Mouse (Mus musculus) liver, embryonic 15.5 days (tissue): ENCODE results near the gene Cyth3. TPM values are rescaled to one million over a fixed set of nuclear protein-coding genes. Genes with fewer than 3 reads are reported as not detected.

Experiments used
- ATAC-seq: fragments of 200-750 bp; cut with Nextera tagmentation; 2 replicates; pipeline ENCODE4 v1.8.0; 2017; ENCODE audit warnings: moderate number of reproducible peaks, mild to moderate bottlenecking, moderate library complexity; ENCODE audit not compliant: insufficient read depth
- H3K27ac ChIP-seq: fragments of 300-500 bp; sonication (generic); replicated peaks from 2 replicates; pipeline ENCODE4 v1.5.1; 2015; ENCODE audit warnings: mild to moderate bottlenecking, inconsistent platforms
- H3K27me3 ChIP-seq: fragments of 300-500 bp; sonication (generic); 2 replicates; pipeline ENCODE4 v1.6.1; 2015; ENCODE audit warnings: mild to moderate bottlenecking, inconsistent platforms
- H3K36me3 ChIP-seq: fragments of 300-500 bp; sonication (generic); replicated peaks from 2 replicates; pipeline ENCODE4 v1.6.1; 2015; ENCODE audit warnings: moderate library complexity, mild to moderate bottlenecking, inconsistent platforms
- H3K4me1 ChIP-seq: fragments of 300-500 bp; sonication (generic); replicated peaks from 2 replicates; pipeline ENCODE4 v1.6.1; 2015; ENCODE audit warnings: inconsistent platforms
- H3K4me2 ChIP-seq: fragments of 300-500 bp; sonication (generic); 2 replicates; pipeline ENCODE4 v1.6.1; 2015; ENCODE audit warnings: moderate library complexity, mild to moderate bottlenecking, inconsistent platforms
- H3K4me3 ChIP-seq: fragments of 300-500 bp; sonication (generic); replicated peaks from 2 replicates; pipeline ENCODE4 v1.5.1; 2015; ENCODE audit warnings: mild to moderate bottlenecking, inconsistent platforms
- H3K9ac ChIP-seq: fragments of 300-500 bp; sonication (generic); 2 replicates; pipeline ENCODE4 v1.6.1; 2015; ENCODE audit warnings: moderate library complexity, mild to moderate bottlenecking, inconsistent platforms
- H3K9me3 ChIP-seq: fragments of 300-500 bp; sonication (generic); replicated peaks from 2 replicates; pipeline ENCODE4 v1.6.1; 2016; ENCODE audit warnings: inconsistent platforms
- WGBS: fragments of 180-500 bp; shearing (Covaris S2); methylation state at CpG from one replicate; pipeline ENCODE4 v1.1.7; 2015; ENCODE audit warnings: mixed read lengths; ENCODE audit not compliant: insufficient replicate concordance; 5-methylcytosine and 5-hydroxymethylcytosine counted together
- polyA plus RNA-seq: library from polyadenylated mRNA; unstranded; fragments of >200 nt; fragmentation: Nextera tagmentation; extraction: Ambion mirVana; gene quantifications from 2 replicates; pipeline ENCODE4 v1.2.1, GENCODE M21; 2015

Gene Cyth3
- polyA plus RNA-seq, 1 experiment from 2014 or later: 35.7 TPM

GRCm38 (mm10) chr5:143636173-143636572 lies 13.9 kb downstream of the Cyth3 start:
- H3K9ac ChIP-seq: peak overlapping the region; percentile 28; the same call in 1 of the 2 replicates
- H3K27ac ChIP-seq: peak overlapping the region; percentile 67
- no peaks in the 10 kb centered on the region for H3K27me3 ChIP-seq
- peak overlapping the region; percentile 48 for H3K4me2 ChIP-seq
- ATAC-seq: no peak
- no peaks in the 10 kb centered on the region for H3K36me3 ChIP-seq
- 23% methylated on average over 7 of the region's 7 CpGs for WGBS
- 0 out of 2 replicates have a peak overlapping the region, but pooled peaks have one; percentile 4 for H3K4me3 ChIP-seq
- peaks cover 96% of the 10 kb centered on the region for H3K4me1 ChIP-seq
- no peaks in the 10 kb centered on the region for H3K9me3 ChIP-seq

- peaks cover 96% of the 10 kb centered on the region for H3K4me1 ChIP-seq
- H3K27ac ChIP-seq: peak overlapping the region; percentile 88
- 71% methylated on average over 11 of the region's 11 CpGs for WGBS
- no peak overlapping the region for H3K4me2 ChIP-seq
- no peak overlapping the region for H3K4me3 ChIP-seq
- no peaks in the 10 kb centered on the region for H3K9me3 ChIP-seq
- H3K27me3 ChIP-seq: no peaks in the 10 kb centered on the region
- ATAC-seq: no peak
- no peaks in the 10 kb centered on the region for H3K36me3 ChIP-seq
- H3K9ac ChIP-seq: no peak overlapping the region
Measured at GRCm38 (mm10) chr5:143637832-143638420, 15.7 kb downstream of the Cyth3 start.

DNA sequence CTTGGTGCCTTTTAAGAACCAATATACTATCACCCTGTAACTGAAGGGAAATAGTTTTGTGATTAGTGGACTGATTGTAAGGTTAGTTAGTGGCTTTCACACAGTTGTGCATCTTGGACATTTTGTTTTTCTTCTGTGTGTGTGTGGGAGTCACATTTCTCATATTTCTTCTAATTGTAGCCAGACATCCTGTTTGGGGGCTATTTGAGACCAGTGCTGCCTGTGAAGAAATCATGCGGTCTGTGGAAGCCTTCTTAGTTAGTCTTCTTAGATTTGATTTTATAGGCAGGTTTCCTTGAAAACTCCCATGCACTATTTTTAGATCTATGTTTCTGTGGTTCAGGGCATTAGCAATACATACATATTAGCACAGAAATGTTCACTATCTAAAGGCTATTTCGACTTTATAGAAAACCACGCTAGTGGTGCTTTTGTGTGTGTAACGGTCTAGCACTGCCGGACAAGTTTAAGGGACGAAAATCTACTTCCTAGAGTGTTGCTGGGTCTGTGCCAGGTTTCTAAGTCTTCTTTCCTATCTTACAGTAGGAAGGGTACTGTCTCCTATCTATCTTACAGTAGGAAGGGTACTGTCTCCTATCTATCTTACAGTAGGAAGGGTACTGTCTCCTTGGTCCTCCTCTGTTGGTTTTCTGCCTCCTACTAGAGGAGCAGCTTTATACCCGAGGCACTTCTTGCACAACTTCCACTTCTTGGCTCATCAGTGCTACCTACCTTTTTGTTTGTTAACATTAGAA lies 16.4 kb downstream of the Cyth3 start:
- Histone ChIP-seq H3K9ac (0 out of 2 replicates have a peak overlapping the region, but pooled peaks have one; percentile 5), H3K9me3 (no peaks in the 10 kb centered on the region), H3K4me3 (no peak overlapping the region), H3K36me3 (no peaks in the 10 kb centered on the region), H3K4me2 (peak overlapping the region; percentile 43), H3K4me1 (peaks cover 94% of the 10 kb centered on the region), H3K27me3 (no peaks in the 10 kb centered on the region), H3K27ac (peak overlapping the region; percentile 88)
- peak; percentile 57 for ATAC-seq
- 20% methylated on average over 7 of the region's 7 CpGs for WGBS

GRCm38 (mm10) chr5:143639329-143639728 lies 17.1 kb downstream of the Cyth3 start:
- Histone ChIP-seq H3K4me1 (peaks cover 93% of the 10 kb centered on the region), H3K9ac (peak overlapping the region; percentile 39; the same call in 1 of the 2 replicates), H3K36me3 (peaks cover 4% of the 10 kb centered on the region; the same call in 1 of the 2 replicates), H3K27me3 (no peaks in the 10 kb centered on the region), H3K4me2 (peak overlapping the region; percentile 54), H3K9me3 (no peaks in the 10 kb centered on the region), H3K4me3 (no peak overlapping the region), H3K27ac (peak overlapping the region; percentile 88)
- ATAC-seq: peak; percentile 42
- 27% methylated on average over 4 of the region's 4 CpGs for WGBS

DNA sequence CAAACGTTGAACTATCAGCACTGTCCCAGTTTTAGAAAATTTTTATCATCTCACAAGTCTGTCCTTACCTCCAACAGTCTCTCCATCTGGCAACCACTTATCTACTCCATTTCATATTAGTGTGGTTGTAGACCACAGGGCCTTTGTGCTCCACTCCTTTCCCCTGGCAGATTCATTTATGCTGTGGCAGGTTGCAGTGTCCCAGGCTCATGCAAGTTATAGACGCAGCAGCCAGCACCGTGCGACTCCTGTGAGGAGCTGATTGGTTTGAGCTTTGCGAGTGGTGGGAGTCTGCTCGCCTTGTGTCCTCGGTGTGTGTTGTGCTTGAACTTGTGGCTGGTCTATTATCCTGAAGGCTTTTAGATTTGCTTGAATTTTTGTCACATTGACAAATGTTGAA lies 17.6 kb downstream of the Cyth3 start:
- Histone ChIP-seq H3K4me1 (peaks cover 92% of the 10 kb centered on the region), H3K9me3 (no peaks in the 10 kb centered on the region), H3K9ac (peak overlapping the region; percentile 12; the same call in 1 of the 2 replicates), H3K27me3 (no peaks in the 10 kb centered on the region), H3K27ac (peak overlapping the region; percentile 88), H3K4me3 (no peak overlapping the region; the same call in 1 of the 2 replicates), H3K4me2 (peak overlapping the region; percentile 54), H3K36me3 (peaks cover 4% of the 10 kb centered on the region; the same call in 1 of the 2 replicates)
- ATAC-seq: peak; percentile 81
- WGBS: 18% methylated on average over 7 of the region's 7 CpGs

- Histone ChIP-seq H3K4me3 (no peak overlapping the region), H3K36me3 (peaks cover 4% of the 10 kb centered on the region; the same call in 1 of the 2 replicates), H3K27ac (0 out of 2 replicates have a peak overlapping the region, but pooled peaks have one; percentile 10), H3K9ac (no peak overlapping the region), H3K4me1 (peaks cover 91% of the 10 kb centered on the region), H3K27me3 (no peaks in the 10 kb centered on the region), H3K4me2 (no peak overlapping the region), H3K9me3 (no peaks in the 10 kb centered on the region)
- 80% methylated on average over 3 of the region's 3 CpGs for WGBS
- ATAC-seq: no peak
Measured at GRCm38 (mm10) chr5:143641503-143641902, 19.3 kb downstream of the Cyth3 start.

GRCm38 (mm10) chr5:143642262-143642831 lies 20.1 kb downstream of the Cyth3 start:
- ATAC-seq: no peak
- no peak overlapping the region for H3K4me3 ChIP-seq
- H3K27me3 ChIP-seq: no peaks in the 10 kb centered on the region
- no peak overlapping the region for H3K9ac ChIP-seq
- peaks cover 88% of the 10 kb centered on the region for H3K4me1 ChIP-seq
- H3K4me2 ChIP-seq: no peak overlapping the region
- no peaks in the 10 kb centered on the region for H3K9me3 ChIP-seq
- H3K27ac ChIP-seq: 0 out of 2 replicates have a peak overlapping the region, but pooled peaks have one; percentile 30
- peaks cover 4% of the 10 kb centered on the region; the same call in 1 of the 2 replicates for H3K36me3 ChIP-seq
- WGBS: 59% methylated on average over 4 of the region's 4 CpGs

DNA sequence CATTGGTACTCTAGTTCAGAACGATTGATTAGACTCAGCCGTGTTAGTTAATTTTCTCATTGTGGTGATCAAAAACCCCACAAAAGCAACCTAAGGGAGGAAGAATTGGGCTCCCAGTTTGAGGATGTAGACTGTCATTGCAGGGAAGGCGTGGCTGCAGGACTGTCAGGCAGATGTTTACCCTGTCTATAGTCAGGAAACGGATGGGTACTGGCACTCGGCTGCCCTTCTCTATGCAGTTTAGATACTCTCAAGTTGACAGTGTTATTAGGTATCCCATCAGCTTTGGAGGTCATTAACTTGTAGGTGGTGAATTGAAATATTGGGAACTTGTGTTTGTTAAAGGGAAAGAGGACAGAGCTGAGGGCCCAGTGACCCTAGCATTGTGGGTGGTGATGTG lies 23.7 kb downstream of the Cyth3 start:
- H3K4me1 ChIP-seq: peaks cover 77% of the 10 kb centered on the region

GRCm38 (mm10) chr5:143647412-143647811 lies 25.2 kb downstream of the Cyth3 start:
- Histone ChIP-seq H3K36me3 (peaks cover 23% of the 10 kb centered on the region), H3K27ac (peak overlapping the region; percentile 90), H3K4me1 (peaks cover 77% of the 10 kb centered on the region), H3K27me3 (no peaks in the 10 kb centered on the region), H3K4me3 (no peak overlapping the region), H3K9ac (peak overlapping the region; percentile 14; the same call in 1 of the 2 replicates), H3K4me2 (peak overlapping the region; percentile 43), H3K9me3 (no peaks in the 10 kb centered on the region)
- WGBS: 41% methylated on average over 2 of the region's 2 CpGs
- ATAC-seq: 0 out of 2 replicates have a peak, but pooled peaks have one; percentile 34

More for the DNA sequence above, 23.7 kb downstream of the Cyth3 start:
- 0 out of 2 replicates have a peak overlapping the region, but pooled peaks have one; percentile 12 for H3K9ac ChIP-seq
- H3K9me3 ChIP-seq: no peaks in the 10 kb centered on the region
- ATAC-seq: peak; percentile 71
- WGBS: 25% methylated on average over 5 of the region's 5 CpGs
- peak overlapping the region; percentile 20; the same call in 1 of the 2 replicates for H3K4me2 ChIP-seq
- H3K27ac ChIP-seq: peak overlapping the region; percentile 90
- peaks cover 19% of the 10 kb centered on the region for H3K36me3 ChIP-seq
- H3K4me3 ChIP-seq: no peak overlapping the region
- no peaks in the 10 kb centered on the region for H3K27me3 ChIP-seq

DNA sequence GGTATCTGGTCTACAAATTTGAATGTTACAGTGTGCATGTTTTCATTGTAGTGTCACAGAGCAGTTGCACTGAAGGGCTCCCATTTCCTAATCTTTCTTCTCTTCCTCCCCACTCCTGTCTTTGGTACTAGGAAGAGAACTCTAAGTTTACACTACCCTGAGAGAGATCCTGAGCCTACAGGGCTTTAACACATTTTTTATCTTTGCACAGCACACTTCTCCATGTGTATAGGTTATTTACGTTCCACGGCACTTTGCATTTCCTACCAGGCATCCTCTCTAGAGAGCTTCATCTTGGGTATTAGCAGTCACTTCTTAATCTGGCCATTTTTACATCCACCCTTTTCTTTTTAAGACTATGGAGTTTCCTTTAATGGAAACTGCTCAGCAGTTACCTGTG lies 25.8 kb downstream of the Cyth3 start:
- Histone ChIP-seq H3K36me3 (peaks cover 23% of the 10 kb centered on the region), H3K9ac (peak overlapping the region; percentile 14), H3K4me2 (peak overlapping the region; percentile 32), H3K9me3 (no peaks in the 10 kb centered on the region), H3K4me3 (no peak overlapping the region), H3K27me3 (no peaks in the 10 kb centered on the region), H3K27ac (peak overlapping the region; percentile 76), H3K4me1 (peaks cover 79% of the 10 kb centered on the region)
- WGBS: 19% methylated on average over 2 of the region's 2 CpGs
- peak; percentile 60 for ATAC-seq

- Histone ChIP-seq H3K4me1 (peaks cover 82% of the 10 kb centered on the region), H3K4me2 (no peak overlapping the region), H3K9ac (no peak overlapping the region), H3K9me3 (no peaks in the 10 kb centered on the region), H3K4me3 (no peak overlapping the region), H3K36me3 (peaks cover 20% of the 10 kb centered on the region), H3K27me3 (no peaks in the 10 kb centered on the region), H3K27ac (no peak overlapping the region)
- WGBS: 79% methylated on average over 6 of the region's 6 CpGs
- ATAC-seq: no peak
Measured at GRCm38 (mm10) chr5:143649168-143649567, 26.9 kb downstream of the Cyth3 start.
